Mouse (Mus musculus) heart, postnatal 25 days (tissue): ENCODE data around the gene Apol11b. TPM values are rescaled to one million over a fixed set of nuclear protein-coding genes. Genes with fewer than 3 reads are reported as not detected.
"Not testable (repeated sequence)": the region's sequence is repeated elsewhere in the genome, so short reads cannot be mapped to it uniquely, and the experiment has no call there.

ENCODE experiments used
- DNase-seq: peaks from one replicate; pipeline ENCODE4 v3.0.0; 2022; ENCODE audit warnings: low spot score
- intact Hi-C: fragments of 180-260 bp; cut with DNase I; formaldehyde crosslinking; loops from one replicate; pipeline ENCODE4 v1.15.1; 2025
- total RNA-seq, 2 experiments: library from RNA; stranded (reverse); gene quantifications; 2 replicates each; pipeline ENCODE4 v1.2.3; 2021

Apol11b gene
- 1 to 10 TPM; 1.4 to 3.7 TPM for total RNA-seq

- DNase-seq, intact Hi-C loops: not testable (repeated sequence)
Measured at GRCm38 (mm10) chr15:77643176-77643575, at the start of gene Apol11b. TSS of gene Apol11b (minus strand) at chr15:77643286.

GRCm38 (mm10) chr15:77691532-77692311, 48.6 kb upstream of the Apol11b start:
- intact Hi-C loops, DNase-seq: not testable (repeated sequence)

- DNase-seq, intact Hi-C loops: not testable (repeated sequence)
Measured at GRCm38 (mm10) chr15:77683944-77684343, 40.9 kb upstream of the Apol11b start.

- DNase-seq, intact Hi-C loops: not testable (repeated sequence)
Measured at GRCm38 (mm10) chr15:77674081-77674480, 31.0 kb upstream of the Apol11b start.

- DNase-seq, intact Hi-C loops: not testable (repeated sequence)
Measured at GRCm38 (mm10) chr15:77661841-77662240, 18.8 kb upstream of the Apol11b start.

- intact Hi-C loops, DNase-seq: not testable (repeated sequence)
Measured at GRCm38 (mm10) chr15:77659773-77660172, 16.7 kb upstream of the Apol11b start.

- DNase-seq, intact Hi-C loops: not testable (repeated sequence)
Measured at GRCm38 (mm10) chr15:77651143-77651542, 8.1 kb upstream of the Apol11b start.

- intact Hi-C loops, DNase-seq: not testable (repeated sequence)
Measured at GRCm38 (mm10) chr15:77629822-77630221, 13.3 kb downstream of the Apol11b start.

- intact Hi-C loops, DNase-seq: not testable (repeated sequence)
Measured at GRCm38 (mm10) chr15:77628647-77629046, 14.4 kb downstream of the Apol11b start.

GRCm38 (mm10) chr15:77626471-77626870, 16.6 kb downstream of the Apol11b start:
- DNase-seq, intact Hi-C loops: not testable (repeated sequence)

GRCm38 (mm10) chr15:77624710-77625109, 18.4 kb downstream of the Apol11b start:
- intact Hi-C loops: no loop called here
- DNase-seq: no peak

GRCm38 (mm10) chr15:77606069-77606468, 37.0 kb downstream of the Apol11b start:
- intact Hi-C loops: no loop called here
- no peak for DNase-seq

GRCm38 (mm10) chr15:77598958-77599357, 44.1 kb downstream of the Apol11b start, which contains the start of gene Gm36245:
TSS of gene Gm36245 (plus strand) at chr15:77599258.
- intact Hi-C loops: loop anchor here (1.0 kb wide), 1 partner anchor 37 kb away; no protein-coding TSS in a partner anchor
- DNase-seq: no peak

GRCm38 (mm10) chr15:77598429-77598828, 44.7 kb downstream of the Apol11b start:
- no peak for DNase-seq
- intact Hi-C loops: no loop called here

- intact Hi-C loops: no loop called here
- no peak for DNase-seq
Measured at GRCm38 (mm10) chr15:77595961-77596360, 47.1 kb downstream of the Apol11b start, which contains the start of gene Apol10b. TSS of gene Apol10b (minus strand) at chr15:77596125.

GRCm38 (mm10) chr15:77593557-77593956, 49.5 kb downstream of the Apol11b start:
- intact Hi-C loops: no loop called here

GRCm38 (mm10) chr15:77590881-77591280, 52.2 kb downstream of the Apol11b start:
- intact Hi-C loops: no loop called here
- DNase-seq: no peak

More at GRCm38 (mm10) chr15:77593557-77593956, 49.5 kb downstream of the Apol11b start:
- DNase-seq: no peak

GRCm38 (mm10) chr15:77588981-77589380, 54.1 kb downstream of the Apol11b start:
- intact Hi-C loops: no loop called here

GRCm38 (mm10) chr15:77587026-77587425, 56.1 kb downstream of the Apol11b start:
- intact Hi-C loops: no loop called here
- peak; percentile 27 for DNase-seq

More at GRCm38 (mm10) chr15:77588981-77589380, 54.1 kb downstream of the Apol11b start:
- no peak for DNase-seq
